Mouse (Mus musculus) heart, postnatal 4 days (tissue): Measurements from ENCODE around the gene Iqsec1. TPM values are rescaled to one million over a fixed set of nuclear protein-coding genes. Genes with fewer than 3 reads are reported as not detected.

ENCODE experiments used
- DNase-seq: peaks from one replicate; pipeline ENCODE4 v3.0.0; 2021
- total RNA-seq, 2 experiments: library from RNA; stranded (reverse); gene quantifications; 2 replicates each; pipeline ENCODE4 v1.2.3; 2021

The Iqsec1 gene
- total RNA-seq, 2 experiments from 2014 or later: 150 TPM

DNA sequence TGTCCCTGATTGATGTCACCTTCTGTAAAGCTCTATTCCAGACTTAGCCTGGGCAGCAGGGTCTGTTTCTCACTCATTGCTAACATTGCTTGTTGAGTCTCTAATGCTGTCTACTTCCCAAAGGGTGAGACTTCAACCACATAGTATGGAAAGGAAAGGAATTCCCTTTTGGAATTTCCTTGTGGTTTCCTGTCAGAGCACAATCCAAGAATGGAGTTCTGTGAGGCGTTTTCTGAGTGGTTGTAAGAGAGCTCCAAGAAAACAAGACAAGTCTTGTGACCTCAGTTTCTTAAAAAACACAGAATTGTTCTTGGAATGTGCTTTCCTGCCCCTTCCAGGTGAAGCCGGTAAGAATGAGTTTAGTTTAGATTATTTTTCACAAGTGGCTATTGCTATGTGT, 37.5 kb downstream of the Iqsec1 start:
- no peak for DNase-seq

DNA sequence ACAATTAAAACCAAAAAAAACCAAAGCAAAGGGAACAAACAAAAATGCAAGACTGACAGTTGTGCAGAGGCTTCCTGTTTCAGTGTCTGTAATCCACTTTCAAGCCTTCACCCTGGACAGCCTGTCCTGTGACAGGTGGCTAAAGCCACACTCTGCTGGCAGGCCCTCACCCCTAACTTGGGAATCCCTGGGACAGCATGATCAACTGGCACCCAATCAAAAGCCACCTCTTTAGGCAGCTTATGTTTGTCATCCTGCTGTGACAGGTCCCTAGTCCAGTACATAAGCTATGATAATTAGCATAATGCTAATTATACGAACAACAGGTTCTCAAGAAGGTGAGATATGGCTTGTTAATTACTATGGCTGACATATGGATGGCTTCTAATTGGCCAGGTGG, 40.4 kb downstream of the Iqsec1 start:
- no peak for DNase-seq

DNA sequence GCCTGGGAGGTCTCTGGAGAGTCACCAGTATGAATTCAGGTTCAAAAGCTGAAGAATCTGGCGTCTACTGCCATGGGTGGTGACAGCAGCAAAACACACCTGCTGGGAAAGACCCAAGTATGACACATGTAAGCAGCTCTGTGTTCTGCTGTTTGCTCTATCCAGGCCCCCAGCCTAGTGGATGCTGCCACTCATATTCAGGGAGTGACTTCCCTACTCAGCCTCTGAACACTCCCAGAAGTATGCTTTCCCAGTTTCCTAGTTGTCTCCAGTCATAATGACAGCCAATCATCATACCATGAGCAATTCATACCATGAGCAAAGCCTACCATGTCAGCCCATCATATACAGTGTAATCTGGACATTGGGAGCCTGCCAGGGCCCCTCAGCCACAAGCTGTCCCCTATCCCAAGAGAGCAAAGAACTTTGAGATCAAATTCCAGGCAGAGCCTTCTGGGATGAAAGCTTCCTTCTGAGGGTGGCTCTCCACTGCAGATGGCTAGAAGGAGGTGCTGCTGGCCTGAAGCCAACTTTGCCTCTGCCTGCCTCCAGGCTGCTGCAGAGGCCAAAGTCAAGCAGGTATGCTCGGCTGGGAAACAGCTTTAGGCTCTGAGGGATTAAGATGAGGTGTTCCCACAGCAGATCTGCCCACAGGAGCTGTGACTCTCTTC, 42.8 kb downstream of the Iqsec1 start:
- peak; percentile 18 for DNase-seq

DNA sequence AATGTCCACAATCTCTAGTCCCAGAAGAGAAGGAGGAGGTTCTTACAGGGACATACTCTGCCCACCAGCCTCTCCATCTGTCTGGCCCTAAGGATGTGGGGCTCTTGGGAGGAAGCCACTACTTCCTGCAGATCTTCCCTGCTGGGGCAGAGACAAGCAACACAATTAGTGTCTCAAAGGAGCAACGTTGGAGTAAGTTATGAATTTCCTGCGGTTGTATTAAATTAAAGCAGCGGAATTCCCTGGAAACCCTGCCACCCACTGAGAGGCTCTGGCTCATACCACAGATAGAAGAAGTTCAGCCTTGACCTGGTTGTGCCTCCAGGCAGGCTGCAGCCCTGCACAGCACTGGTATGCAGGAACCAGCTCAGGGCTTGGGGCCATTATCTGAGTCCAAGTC, 47.2 kb downstream of the Iqsec1 start:
- DNase-seq: no peak

DNA sequence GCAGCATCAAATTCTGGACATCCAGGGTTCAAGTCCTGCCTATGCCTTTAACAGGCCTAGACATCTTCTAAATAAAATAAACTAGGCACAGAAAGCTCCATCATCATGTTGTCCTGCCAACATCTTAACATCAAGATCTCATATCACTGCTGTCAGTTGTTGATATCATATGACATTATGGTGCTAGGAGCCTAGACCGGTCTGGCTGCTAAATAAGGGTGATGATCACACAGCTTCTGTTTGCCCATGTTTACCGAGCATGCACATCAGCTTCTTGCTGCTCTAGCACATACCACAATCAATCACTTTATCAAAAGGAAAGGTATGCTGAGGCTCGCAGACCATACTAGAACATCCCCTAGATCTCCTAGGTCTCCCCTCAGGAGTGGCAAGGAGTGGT, 54.8 kb downstream of the Iqsec1 start:
- no peak for DNase-seq

GRCm38 (mm10) chr6:90928806-90929205, 59.7 kb downstream of the Iqsec1 start:
- DNase-seq: no peak

GRCm38 (mm10) chr6:90925472-90925871, 63.0 kb downstream of the Iqsec1 start:
- peak; percentile 24 for DNase-seq

DNA sequence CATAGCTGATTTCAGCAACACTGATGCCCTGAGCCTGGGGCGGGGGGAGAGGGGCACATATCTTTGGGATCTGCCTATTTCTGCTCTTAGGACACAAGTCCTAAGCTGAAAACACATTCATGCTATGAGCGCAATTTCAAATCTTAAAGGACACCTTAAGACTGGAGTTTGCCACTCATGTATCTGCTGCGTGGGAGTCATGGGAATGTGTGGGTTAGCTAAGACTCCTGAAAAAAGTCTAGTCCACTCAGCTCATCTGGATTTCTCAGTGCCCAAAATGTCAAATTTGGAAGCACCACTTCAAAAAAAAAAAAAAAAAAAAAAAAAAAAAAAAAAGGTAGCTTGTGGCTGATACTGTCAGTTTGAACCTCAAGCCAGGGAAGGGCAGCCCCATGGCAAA, 63.7 kb downstream of the Iqsec1 start:
- no peak for DNase-seq

DNA sequence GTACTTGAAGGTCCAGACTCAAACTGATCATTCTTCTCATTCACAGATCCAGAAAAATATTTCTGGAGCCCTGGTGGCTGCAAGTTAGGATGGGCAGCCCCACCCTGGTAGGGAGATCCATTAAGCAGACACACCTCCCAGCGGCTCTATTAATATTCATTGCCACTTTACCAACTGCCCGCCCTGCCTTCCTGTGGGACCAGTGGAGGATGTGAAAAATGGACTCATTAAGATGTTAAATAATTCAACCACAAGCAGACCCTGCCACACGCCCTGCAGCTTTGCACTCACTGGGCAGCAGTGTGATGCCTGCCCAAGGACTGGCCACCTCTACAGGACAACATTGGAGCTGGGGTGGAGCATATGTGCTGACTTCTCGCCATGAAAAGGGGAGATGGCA, 64.1 kb downstream of the Iqsec1 start:
- no peak for DNase-seq

DNA sequence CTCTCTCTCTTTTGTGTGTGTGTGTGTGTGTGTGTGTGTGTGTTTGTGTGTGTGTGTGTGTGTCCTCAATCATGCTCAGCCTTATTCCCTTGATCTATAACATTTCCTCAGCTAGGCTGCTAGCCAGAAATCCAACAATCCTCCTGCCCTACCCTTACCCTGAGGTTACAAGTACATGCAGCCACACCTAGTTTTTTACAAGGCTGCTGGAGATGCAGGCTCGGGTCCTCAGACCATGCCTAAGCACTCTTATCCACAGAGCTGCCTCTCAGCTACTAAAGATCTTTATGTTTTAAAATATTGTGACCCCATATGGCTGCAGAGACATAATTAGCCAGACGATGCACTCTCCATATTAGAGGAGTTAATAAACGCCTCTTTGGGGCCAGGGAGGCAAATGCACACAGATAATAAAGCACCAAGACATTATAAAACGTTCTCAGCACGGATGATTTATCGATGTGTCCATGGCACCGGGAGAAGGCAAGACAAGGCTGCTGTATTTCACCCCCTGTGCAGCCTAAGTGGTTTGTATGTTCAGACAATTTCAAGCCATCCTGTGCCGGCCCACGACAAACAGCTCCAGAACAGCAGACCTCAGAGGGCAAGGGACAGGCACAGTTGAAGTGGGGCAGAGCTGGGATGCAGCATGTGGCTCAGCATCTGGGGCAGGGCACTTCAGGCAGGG, 67.1 kb downstream of the Iqsec1 start:
- DNase-seq: no peak

- DNase-seq: no peak
These were observed 67.8 kb downstream of the Iqsec1 start for GRCm38 (mm10) chr6:90920510-90921220.

- DNase-seq: no peak
These were observed 68.7 kb downstream of the Iqsec1 start for GRCm38 (mm10) chr6:90919636-90920420.

- DNase-seq: no peak
These were observed 72.9 kb downstream of the Iqsec1 start for GRCm38 (mm10) chr6:90915585-90915984.

- DNase-seq: no peak
These were observed 74.7 kb downstream of the Iqsec1 start for GRCm38 (mm10) chr6:90913771-90914170.

DNA sequence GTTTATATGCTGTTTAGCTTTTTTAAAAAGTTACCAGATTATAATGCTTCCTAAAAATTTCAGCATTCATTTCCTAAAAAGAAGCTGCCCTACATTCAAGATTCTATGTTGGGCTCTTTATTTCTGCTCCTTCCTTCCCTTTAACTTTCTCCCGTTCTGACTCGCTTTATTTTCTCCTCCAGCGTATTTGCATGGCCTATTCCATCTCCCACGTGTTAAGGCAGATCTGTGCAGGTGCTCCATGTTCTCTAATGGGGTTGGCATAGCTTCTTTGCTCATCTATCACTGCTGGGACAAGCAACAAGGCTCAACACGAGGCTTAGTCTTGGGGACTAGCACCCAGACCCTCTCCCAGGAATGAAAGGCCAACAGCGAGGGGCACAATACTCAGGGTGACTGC, 75.7 kb downstream of the Iqsec1 start:
- no peak for DNase-seq

- no peak for DNase-seq
These were observed 84.3 kb downstream of the Iqsec1 start for GRCm38 (mm10) chr6:90904143-90904542.

GRCm38 (mm10) chr6:90900302-90900701, 88.2 kb downstream of the Iqsec1 start:
- DNase-seq: no peak

DNA sequence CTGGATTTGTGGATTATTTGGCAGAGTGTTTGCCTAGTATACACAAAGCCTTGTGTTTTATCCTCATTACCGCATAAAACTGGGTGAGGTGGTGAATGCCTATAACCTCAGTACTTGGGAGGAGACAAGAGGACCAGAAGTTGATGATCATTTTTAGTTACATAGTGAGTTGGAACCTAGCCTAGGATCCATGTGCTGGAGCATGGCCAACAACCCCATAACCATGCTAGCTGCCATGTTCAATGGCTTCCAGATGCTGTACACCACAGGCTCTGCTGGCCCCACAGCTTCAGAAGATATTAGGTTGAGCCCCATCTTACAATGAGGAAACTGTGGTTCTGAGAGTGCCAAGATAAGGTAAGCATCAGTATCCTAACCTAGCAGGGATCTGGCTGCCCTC, 89.2 kb downstream of the Iqsec1 start:
- no peak for DNase-seq

- peak; percentile 50 for DNase-seq
These were observed 90.4 kb downstream of the Iqsec1 start for GRCm38 (mm10) chr6:90898107-90898506.

DNA sequence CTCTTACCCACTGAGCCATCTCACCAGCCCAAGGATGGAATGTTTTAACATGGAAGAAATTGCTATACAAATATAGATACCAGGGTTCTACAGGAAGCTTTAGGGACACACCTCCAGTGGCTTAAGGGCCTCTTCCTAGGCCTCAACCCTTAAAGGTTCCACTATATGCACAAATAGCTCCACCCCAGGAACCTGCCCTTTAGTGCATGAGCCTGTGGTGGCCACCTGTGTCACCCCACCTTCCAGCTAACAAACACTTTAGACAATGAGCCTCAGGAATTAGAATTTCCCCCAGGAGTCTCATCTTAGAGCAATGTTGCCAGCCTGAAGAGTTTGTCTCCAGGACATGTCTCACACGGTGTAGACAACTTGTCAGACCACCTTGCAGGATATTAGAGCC, 96.1 kb downstream of the Iqsec1 start:
- no peak for DNase-seq

DNA sequence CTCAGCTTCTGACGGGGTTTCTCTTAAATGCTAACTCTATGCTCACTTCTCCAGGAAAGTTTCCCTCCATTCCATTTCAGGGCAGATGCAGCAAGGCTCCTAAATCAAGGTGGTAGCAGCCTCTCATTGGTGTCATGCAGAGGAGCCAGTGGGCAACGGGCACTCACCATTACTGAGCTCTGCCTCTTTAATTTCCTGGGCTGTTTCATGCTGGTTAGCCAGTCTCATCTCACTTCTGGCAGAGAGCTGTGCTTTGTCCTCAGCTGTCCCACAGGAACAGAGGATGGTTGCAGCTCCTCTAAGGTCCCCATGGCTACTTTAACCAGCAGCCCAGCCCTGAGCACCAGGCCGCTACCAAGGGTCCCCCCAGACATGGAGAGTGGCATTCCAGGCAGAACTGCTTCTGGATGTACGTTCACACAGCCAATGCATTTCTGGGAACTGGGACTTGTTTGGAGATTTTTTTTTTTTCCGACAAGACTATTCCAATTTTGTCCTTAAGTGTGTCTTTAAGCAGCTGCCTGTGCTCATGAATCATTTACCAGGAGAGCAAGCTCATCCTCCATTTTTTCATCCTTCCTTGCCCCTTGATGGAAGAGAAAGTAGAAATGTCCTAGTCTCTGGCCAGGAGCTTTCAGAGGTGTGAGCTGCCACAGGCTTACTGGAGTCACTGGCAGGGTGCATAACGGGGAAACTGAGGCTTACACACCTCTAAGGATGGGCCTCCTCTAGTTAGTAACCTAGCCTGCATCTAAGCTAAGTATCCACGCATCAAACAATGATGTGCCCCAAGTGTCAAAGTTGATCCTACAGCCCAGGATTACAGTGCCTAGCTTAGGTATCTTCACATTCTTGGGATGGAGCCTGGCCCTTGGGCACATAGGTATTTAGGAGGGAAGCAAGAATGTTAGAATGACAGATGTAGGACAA, 98.9 kb downstream of the Iqsec1 start:
- DNase-seq: no peak
